Mouse (Mus musculus): Measurements from ENCODE around the gene Gm10491.
"Not testable (repeated sequence)": the region's sequence is repeated elsewhere in the genome, so short reads cannot be mapped to it uniquely, and the experiment has no call there.

The Gm10491 gene
- long read RNA-seq, experiment 1 = 0 reads
- long read RNA-seq, experiment 2 = 0 reads

DNA sequence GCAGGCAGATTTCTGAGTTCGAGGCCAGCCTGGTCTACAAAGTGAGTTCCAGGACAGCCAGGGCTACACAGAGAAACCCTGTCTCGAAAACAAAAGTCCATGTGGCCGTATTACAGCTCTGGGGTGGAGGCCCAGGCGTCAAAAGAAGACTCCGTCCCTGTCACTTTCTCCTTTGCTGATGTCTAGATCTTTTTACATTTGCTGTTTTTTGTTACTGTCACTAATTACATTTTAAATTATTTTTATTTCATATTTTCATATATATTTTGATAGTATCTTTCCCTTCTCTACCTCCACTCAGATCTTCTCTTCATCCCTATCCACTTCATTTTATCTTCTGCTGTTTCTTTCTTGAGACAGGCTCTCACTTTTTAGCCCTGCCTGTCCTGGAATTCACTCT is at the start of gene Gm10491:
Gene Gm10491 (minus strand): TSS at position 101 of the 400 bp plus-strand sequence.
- intact Hi-C loops (cut with DNase I) = no loop called here

DNA sequence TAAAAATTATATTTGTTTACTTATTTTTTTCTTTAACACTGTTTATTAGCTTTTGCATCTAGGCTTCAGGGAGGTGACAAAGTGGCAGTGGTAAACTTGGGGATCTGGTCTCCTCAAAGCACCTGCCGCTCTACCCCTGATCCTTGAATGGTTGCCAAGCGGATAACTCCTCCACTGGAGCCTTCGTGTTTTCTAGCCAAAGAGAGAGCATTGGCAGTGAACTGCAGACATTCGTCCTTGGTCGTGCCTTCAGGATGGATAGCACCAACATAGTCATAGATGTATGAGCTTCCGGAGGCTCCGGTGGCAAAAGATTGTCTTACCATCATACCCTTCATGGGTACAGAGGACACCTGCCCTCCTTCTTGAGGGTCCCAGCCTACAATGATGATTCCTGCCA is 42.5 kb upstream of the Gm10491 start:
- intact Hi-C loops (cut with DNase I) = no loop called here

DNA sequence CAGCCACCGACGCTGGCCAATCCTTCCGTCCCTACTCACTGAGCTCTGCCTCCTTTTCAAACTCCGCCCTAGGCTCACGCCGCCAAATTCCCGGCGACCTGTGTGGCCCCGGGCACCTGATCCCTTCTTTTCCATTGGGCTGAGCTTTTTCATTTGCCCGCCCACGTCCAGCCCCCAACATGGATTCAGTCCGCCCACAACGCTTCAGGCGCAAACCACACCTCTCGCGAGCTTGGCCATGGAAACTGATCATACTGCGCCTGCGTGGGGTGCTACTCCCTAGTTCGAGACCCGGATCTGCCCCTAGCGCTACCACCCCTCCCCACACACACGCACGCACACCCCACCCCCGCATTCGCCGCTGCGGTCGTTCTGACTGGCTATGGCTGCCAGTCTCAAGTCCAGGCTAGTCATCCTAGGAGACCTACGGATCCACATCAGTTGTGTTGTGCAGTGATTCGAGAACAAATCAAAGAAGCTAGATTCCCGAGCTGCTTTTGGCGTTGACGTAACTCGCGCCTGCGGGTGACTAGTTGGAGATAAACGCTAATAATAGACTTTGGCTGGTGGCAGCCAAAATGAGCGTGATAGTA is 40.4 kb upstream of the Gm10491 start:
- intact Hi-C loops (cut with DNase I) = no loop called here

DNA sequence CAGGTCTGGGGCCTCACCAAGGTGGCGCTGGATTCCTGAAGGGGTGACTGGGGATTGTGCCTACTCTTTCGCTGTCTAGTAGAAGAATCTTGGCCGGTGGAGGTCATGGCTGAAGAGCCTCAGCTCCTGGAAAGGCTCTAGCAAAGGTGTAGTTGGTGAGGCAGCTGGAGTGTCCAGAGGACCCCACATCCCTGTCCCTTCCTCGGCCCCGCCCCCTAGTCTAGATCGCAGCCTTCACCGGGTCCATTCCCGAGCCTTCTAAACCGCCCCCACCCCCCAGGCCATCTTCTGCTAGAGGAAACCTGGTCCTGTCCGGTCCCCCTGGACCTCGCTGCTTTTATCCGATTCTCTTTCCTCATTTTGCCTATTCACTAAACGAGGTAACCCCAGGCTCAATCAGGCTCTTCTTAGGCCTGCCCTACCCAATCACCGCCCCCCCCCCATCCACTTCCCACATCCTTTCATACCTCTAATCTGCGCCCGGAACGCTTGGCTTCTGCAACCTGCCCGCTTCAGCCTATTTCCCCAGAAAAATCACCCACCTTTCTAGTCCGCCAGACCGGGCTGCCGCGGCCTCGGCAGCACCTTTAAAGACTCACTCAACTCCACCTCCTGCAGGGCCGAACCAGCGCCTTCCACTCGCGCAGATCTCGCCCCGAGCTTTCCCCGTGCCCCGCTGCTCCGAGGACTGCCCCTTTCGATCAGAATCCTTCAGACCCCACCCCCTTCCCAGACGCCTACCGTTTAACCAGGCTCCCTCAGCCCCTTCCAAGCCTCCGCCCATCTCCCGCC is 39.7 kb upstream of the Gm10491 start, which contains the start of gene Hdac6:
Gene Hdac6 (minus strand): TSS at position 782 of the 792 bp plus-strand sequence.
- intact Hi-C loops (cut with DNase I) = no loop called here

DNA sequence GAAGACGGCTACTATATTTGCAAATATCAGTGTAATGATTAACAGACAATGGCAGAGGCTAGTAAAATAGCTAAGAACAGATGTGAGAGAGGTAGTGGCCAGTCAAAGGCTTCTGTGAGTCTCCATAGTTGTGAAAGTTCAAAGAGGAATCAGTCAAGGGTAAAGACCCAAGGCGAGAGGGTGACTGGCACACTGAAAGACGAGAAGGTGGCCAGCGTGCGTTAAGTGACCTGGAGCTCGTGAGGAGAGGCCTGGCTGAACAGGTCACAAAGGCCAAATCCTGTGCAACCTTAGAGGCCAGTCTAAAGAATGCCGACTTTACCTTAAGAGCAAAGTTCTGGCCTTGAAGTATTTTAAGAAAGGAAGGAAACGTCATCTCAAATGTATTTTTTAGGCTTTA is 38.0 kb upstream of the Gm10491 start:
- intact Hi-C loops (cut with DNase I) = no loop called here

DNA sequence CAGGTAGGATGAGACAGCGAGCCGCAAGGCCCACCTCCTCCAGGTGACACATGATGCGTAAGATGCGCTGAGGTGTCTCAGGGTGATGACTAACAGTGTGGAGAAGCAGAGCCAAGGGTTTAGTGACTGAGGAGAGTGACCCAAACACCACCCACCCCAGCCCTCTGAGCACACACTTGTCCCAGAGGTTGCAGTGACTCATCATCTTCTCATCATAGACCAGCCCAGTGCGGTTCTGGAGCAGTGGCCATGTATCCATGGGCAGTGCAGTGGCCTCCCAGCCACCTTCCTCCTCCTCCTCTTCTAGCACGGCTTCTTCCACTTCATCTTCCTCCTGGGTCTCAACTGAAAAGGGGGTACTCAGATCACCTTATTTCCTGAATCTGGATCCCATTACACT is 30.0 kb upstream of the Gm10491 start:
- intact Hi-C loops (cut with DNase I) = no loop called here

DNA sequence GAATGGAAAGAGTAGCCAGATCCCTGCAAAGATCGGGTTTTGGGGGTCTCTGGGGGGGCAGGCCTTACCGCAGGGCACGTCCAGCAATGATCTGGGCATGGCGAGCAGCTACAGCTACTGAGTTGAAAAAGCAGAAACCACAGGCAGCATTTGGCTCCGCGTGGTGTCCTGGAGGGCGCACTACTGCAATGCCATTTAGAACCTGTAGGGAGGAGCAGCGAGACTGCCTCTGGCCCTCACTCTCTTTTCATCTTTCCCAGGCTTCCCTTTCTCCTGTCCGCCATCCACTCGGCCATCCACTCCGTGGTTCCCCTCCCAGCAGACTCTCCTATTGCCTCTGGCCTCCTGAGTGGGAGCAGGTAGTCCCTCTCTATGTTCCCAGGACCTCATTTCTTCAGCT is 29.2 kb upstream of the Gm10491 start:
- intact Hi-C loops (cut with DNase I) = no loop called here

DNA sequence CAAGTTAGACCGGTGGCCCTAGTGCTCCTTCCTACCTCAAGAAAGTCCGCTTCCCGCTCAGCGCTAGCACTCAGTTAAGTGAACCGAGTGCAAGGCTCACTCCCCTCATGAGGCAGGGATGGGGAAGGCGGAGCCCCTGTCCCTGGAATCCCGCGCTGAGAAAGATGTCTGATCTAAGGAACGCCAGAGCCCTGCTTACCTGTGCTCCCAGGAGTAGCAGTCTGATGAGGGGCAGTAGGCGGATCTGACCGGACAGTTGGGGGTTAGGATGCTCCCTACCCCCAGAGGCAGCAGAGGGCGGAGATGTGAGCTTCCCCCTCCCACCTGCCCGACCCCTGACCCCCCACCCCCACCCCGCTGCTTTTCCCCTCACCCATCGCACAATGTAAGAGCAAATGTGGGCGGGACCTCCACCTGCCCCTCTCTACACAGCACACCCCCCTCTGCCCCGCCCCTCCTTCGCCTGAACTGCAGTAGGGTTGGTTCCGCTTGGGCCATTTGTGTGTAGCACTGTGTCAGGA is 20.7 kb upstream of the Gm10491 start, which contains the start of gene Eras:
Gene Eras (minus strand): TSS at position 338 of the 521 bp plus-strand sequence.
- intact Hi-C loops (cut with DNase I) = loop anchor here (10.0 kb wide), 1 partner anchor 186 kb away; no protein-coding TSS in a partner anchor

DNA sequence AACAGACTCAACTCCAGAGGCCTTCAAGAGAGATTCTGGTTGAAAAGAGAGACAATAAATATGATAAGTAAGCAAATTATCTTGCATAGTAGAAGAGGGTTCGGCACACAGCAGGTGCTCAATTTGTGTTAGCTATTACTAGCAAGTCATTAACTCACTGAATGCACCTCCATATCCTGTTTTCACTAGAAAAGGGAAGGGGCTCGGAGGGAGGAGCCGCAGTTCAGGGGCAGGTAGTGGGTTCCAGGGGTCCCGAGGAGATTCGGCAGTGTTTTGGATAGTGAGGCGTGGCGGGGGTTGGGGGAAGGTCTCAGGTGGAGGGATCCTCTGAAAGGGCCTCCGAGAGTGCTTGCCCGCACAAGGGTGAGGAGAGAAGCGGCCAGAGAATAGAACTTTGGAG is 19.5 kb upstream of the Gm10491 start:
- intact Hi-C loops (cut with DNase I) = loop anchor here (10.0 kb wide), 1 partner anchor 188 kb away; no protein-coding TSS in a partner anchor

DNA sequence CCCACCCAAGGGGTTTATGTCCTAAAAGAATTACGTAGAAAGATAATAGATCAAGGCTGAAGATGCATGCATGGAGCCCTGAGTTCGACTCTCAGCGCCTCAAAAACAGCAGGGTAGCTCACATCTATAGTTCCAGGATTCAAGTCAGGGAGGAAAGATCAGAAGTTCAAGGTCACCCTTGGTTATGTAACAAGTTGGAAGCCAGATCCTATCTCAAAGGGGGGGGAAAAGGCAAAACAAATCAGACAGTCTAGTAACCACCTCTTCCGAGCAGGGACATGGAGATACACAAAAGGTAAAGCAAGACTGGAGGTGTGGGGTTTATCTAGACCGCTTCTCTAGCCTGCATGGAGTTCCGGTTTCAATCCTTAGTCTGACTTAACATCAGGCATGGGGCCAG is 18.6 kb upstream of the Gm10491 start:
- intact Hi-C loops (cut with DNase I) = loop anchor here (10.0 kb wide), 1 partner anchor 189 kb away; no protein-coding TSS in a partner anchor

DNA sequence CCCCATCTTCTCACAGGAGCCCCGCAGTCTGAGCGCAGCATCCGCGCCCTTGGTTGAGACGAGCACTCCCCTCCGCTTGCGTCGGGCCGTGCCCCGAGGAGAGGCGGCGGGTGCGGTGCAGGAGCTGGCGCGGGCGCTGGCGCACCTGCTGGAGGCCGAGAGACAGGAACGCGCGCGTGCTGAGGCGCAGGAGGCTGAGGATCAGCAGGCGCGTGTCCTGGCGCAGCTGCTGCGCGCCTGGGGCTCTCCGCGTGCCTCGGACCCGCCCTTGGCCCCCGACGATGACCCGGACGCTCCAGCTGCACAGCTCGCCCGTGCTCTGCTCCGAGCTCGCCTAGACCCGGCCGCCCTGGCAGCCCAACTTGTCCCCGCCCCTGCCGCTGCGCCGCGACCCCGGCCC is 14.4 kb upstream of the Gm10491 start:
- intact Hi-C loops (cut with DNase I) = loop anchor here (10.0 kb wide), 1 partner anchor 193 kb away; no protein-coding TSS in a partner anchor

DNA sequence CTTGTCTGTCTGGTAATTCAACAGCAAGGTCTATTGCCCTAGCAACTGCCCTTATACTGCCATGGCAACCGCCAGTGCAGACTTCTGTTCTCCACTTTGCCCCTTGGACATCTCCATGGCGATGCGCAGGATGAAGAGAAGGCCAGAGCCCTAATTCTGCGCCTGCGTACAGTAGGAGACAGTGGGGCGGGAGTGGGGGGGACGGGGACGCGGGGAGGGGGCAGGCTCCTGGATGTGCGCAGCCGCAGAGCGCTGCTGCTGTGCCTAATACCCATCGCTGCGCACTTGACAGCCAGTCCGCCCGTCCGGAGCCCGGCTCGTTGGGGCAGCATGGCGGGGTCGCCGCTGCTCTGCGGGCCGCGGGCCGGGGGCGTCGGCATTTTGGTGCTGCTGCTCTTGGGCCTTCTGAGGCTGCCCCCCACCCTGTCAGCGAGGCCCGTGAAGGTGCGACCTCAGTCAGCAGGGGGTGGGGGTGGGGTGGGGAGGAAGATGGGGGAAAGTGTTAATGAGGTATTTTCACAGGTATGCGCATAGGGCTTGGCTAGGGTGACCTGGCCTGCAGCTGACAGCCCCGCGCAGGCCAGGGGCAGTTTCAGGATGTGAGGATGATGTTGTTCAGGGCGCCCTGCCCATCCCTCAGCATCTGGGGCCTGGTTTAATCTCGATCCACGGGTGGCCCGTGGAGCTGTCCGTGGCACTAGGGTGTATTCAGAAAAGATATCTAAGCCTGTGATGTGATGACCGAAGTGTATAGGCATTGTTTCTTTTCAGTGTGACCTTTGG is 12.2 kb upstream of the Gm10491 start, which contains the start of gene Pcsk1n:
Gene Pcsk1n (plus strand): TSS at position 222 of the 783 bp plus-strand sequence.
- intact Hi-C loops (cut with DNase I) = loop anchor here (5.0 to 10.0 kb wide), 2 partner anchors 98 to 195 kb away; partner anchors contain the start of gene Glod5

DNA sequence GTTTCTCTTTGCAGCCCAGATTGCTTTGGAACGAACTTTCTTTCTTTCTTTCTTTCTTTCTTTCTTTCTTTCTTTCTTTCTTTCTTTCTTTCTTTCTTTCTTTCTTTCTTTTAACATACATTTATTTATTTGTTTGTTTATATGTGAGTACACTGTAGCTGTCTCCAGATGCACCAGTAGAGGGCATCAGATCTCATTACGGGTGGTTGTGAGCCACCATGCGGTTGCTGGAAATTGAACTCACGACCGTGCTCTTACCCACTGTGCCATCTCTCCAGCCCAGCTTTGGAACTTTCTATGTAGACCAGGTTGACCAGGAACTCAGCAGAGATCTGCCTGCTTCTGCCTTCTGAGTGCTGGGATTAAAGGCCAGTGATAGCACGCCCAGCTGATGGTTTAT is 10.3 kb upstream of the Gm10491 start:
- intact Hi-C loops (cut with DNase I) = loop anchor here (5.0 kb wide), 1 partner anchor 99 kb away; the partner anchor contains the start of gene Glod5

DNA sequence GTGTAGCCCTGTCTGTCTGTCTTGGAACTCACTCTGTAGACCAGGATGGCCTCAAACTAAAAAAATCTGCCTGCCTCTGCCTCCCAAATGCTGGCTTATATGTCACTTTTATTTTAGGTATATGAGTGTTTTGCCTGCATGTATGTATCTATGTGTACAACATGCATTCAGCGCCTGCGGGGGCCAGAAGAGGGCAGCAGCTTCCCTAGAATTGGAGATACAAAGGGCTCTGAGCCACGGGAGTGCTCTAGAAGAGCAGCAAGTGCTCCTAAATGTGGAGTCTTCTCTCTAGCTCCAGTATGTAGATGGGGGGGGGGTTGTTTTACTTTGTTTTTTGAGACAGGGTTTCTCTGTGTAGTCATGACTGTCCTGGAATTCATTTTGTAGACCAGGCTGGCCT is 8.0 kb upstream of the Gm10491 start:
- intact Hi-C loops (cut with DNase I) = loop anchor here (5.0 kb wide), 1 partner anchor 102 kb away; the partner anchor contains the start of gene Glod5

DNA sequence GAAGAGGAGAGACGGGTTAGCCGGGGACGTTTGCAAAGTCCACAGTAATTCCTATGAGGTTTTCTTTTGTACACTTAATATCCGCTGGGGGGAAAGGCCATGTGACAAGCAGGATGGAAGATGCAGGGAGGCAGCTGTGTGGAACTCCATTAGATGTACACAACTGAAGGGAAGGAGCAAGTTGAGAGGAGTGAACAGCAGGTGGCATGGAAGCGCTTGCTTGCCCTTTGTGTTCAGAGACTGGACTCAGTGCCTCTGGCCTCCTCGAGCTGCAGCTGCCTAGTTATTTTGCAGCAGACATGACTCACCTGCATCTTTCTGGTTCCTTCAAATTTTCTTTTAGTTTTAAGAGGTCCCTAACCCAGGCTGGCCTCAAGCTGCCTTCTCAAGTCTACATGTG is 2.8 kb upstream of the Gm10491 start:
- intact Hi-C loops (cut with DNase I) = no loop called here

DNA sequence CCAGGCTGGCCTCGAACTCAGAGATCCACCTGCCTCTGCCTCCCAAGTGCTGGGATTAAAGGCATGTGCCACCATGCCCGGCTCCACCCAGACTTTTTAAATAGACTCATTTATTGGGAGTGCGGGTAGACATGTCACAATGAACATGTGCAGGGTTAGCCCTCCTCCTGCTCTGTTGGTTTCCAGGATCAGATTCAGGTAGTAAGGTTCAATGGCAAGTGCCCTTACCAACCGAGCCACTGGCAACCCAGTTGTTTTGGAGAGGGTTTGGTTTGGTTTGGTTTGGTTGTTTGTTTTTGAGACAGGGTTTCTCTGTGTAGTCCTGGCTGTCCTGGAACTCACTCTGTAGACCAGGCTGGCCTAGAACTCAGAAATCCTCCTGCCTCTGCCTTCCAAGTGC is 1.6 kb upstream of the Gm10491 start, which contains the start of gene Gm10490:
Gene Gm10490 (plus strand): TSS at position 301 of the 400 bp plus-strand sequence.
- intact Hi-C loops (cut with DNase I) = not testable (repeated sequence)

DNA sequence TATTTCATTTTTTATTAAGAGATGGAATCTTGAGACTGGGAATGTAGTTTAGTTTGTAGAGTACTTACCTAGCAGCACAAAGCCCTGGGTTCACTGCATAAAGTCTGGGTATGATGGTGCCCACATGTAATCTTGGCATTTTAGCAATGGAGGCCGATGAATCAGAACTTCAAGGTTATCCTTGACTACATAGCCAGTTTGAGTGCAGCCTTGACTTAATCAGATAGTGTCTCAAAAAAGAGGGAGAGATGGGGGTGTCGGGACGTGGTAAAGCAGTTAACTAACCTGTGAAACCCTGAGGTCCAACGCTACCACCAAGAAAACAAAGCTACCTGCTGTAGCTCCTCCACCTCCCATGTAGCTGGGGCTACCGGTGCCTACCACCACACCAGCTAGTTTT is 3.2 kb downstream of the Gm10491 start:
- intact Hi-C loops (cut with DNase I) = no loop called here

DNA sequence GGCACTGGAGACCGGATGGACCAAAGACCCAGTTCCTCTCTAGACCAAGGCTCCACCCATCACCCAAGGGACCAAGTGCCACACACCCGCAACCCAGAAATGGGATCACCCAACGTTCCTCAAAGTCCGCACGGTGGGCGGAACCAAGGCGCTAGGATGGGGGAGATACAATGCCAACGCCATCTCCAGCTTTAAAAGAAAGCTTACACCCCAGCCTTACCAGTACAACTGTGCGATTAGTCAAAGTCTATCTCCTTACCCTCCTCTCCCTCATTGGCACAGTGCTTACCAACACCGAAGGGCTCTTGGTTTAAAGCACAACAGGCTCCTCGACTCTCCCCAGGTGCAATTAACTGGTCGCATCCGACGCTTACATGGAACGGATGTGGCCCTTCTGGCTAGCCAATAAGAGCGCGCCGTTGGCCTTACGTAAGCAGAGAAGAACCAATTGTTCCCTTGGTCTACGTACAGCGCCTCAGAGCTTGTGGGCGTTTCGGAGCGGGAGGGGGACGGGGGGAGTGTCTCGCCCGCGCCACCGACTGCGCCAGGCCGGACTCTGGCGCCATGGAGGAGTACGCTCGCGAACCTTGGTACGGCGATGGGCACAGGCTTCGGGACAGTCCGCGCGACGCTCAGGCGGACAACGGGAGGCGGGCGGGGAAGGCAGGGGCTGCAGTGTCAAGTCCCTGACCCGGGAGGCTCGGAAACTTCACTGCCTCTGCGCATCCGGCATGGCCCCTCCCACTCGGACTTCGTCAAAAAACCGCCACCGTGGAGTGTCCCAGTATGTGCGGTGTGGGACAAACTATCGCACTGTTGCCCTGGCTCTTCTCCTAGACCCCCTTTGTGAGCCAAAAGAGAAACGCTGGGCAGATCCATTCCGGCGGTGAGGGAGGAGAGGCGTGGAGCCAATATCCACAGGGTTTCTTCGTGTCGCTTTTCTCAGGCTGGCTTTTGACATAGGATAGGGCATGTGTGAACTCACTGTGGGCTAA is 8.5 kb downstream of the Gm10491 start, which contains the start of the genes Pqbp1 and Timm17b:
Gene Pqbp1 (minus strand): TSS at position 390 of the 995 bp plus-strand sequence.
Gene Timm17b (plus strand): TSS at position 478 of the 995 bp plus-strand sequence.
- intact Hi-C loops (cut with DNase I) = no loop called here

DNA sequence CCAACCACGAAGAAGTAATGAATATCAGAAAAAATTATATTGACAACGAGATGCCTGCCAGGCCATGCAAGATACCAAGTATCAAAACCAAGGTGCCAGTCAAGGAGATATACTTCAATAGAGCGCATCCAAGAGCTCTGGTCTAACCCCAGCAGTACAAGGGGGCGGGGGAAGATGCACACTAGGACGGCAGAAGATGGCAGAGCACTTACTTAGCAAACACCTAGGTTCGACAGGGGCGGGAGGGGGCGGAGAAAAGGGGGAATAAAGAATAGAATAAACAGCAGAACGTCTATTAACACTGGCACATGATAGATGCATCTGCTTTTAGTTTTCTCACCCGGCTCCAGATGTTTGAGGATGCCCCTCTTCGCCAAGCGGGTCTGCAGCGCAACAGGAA is 9.4 kb downstream of the Gm10491 start:
- intact Hi-C loops (cut with DNase I) = no loop called here
